8 mouse cellular contexts compared by ENCODE assay signal in genomic region chr2:112378973-112379898, GRCm38 (mm10). TPM values are rescaled to one million over a fixed set of nuclear protein-coding genes. Genes with fewer than 3 reads are reported as not detected.
DNase-seq lines count a peak whose midpoint lies in the region; ATAC-seq lines count a peak whose summit lies in the region.

TSS of gene Katnbl1 (plus strand) at chr2:112379211.

- H3K4me3 ChIP-seq in heart, embryonic 14.5 days (ENCODE audit: control insufficient read depth in 1 of 2, insufficient read depth in 1 of 2, low read depth in 1 of 2, low read length in 2 of 2): peak within 1 kb of the TSS; percentile 76 to 93
- H3K4me3 ChIP-seq in liver, embryonic 13.5 days (replicated peaks): peak within 1 kb of the TSS; percentile 97
- peak within 1 kb of the TSS; percentile 95 for H3K4me3 ChIP-seq in stomach, embryonic 16.5 days (replicated peaks; ENCODE audit: low read length)

- WGBS in heart, embryonic 14.5 days: under 1% methylated on average over 72 of the region's 72 CpGs
- under 1% methylated on average over 63 of the region's 72 CpGs for WGBS in liver, embryonic 13.5 days (ENCODE audit: insufficient replicate concordance)
- WGBS in stomach, embryonic 16.5 days: under 1% methylated on average over 68 of the region's 72 CpGs

- H3K9me3 ChIP-seq in heart, embryonic 14.5 days (ENCODE audit: control insufficient read depth, low read length): no peaks in the 10 kb centered on the region
- H3K9me3 ChIP-seq in liver, embryonic 13.5 days (replicated peaks): no peaks in the 10 kb centered on the region
- H3K9me3 ChIP-seq in stomach, embryonic 16.5 days (replicated peaks; ENCODE audit: control insufficient read depth, low read length): no peaks in the 10 kb centered on the region

- peak; percentile 94 for DNase-seq in CD4-positive helper T cell, adult 2 months (ENCODE audit: low read depth, low spot score)
- peak; percentile 59 for DNase-seq in brain, embryonic 18.5 days (ENCODE audit: low read depth, low spot score)
- peak; percentile 96 for DNase-seq in kidney, postnatal 14 days
- peak; percentile 92 for DNase-seq in liver, embryonic 13.5 days
- DNase-seq in neural tube, embryonic 10.5 days (ENCODE audit: extremely low spot score, low spot score): peak; percentile 93

- peaks cover 0 to 7% of the 10 kb centered on the region in 2 experiments; a peak in 2 of 4 replicates for H3K4me1 ChIP-seq in heart, embryonic 14.5 days (ENCODE audit: control insufficient read depth in 2 of 2, insufficient read depth in 2 of 2, low read length in 2 of 2)
- peaks cover 39% of the 10 kb centered on the region for H3K4me1 ChIP-seq in liver, embryonic 13.5 days (replicated peaks)
- peaks cover 10% of the 10 kb centered on the region; the same call in 1 of the 2 replicates for H3K4me1 ChIP-seq in stomach, embryonic 16.5 days (ENCODE audit: control insufficient read depth, insufficient read depth, low read length)

- peak within 1 kb of the TSS; percentile 63 to 83 for H3K27ac ChIP-seq in heart, embryonic 14.5 days (replicated peaks in 1 of 2; ENCODE audit: control insufficient read depth in 1 of 2, insufficient read depth in 1 of 2, low read depth in 2 of 2, low read length in 2 of 2)
- peak within 1 kb of the TSS; percentile 92 for H3K27ac ChIP-seq in liver, embryonic 13.5 days
- peak within 1 kb of the TSS; percentile 92 for H3K27ac ChIP-seq in stomach, embryonic 16.5 days (ENCODE audit: low read length)

- no peaks in the 10 kb centered on the region for H3K27me3 ChIP-seq in heart, embryonic 14.5 days (ENCODE audit: control insufficient read depth, insufficient read depth, low read length)
- no peaks in the 10 kb centered on the region for H3K27me3 ChIP-seq in liver, embryonic 13.5 days
- H3K27me3 ChIP-seq in stomach, embryonic 16.5 days (ENCODE audit: control insufficient read depth, insufficient read depth, low read length): no peaks in the 10 kb centered on the region

- peak within 1 kb of the TSS; percentile 96 for H3K9ac ChIP-seq in heart, embryonic 14.5 days (ENCODE audit: low read length)
- peak within 1 kb of the TSS; percentile 97 for H3K9ac ChIP-seq in liver, embryonic 13.5 days
- peak within 1 kb of the TSS; percentile 98 for H3K9ac ChIP-seq in stomach, embryonic 16.5 days (ENCODE audit: low read length)

- peak within 1 kb of the TSS; percentile 78 for H3K4me2 ChIP-seq in heart, embryonic 14.5 days (ENCODE audit: low read length)
- peak within 1 kb of the TSS; percentile 78 for H3K4me2 ChIP-seq in liver, embryonic 13.5 days
- H3K4me2 ChIP-seq in stomach, embryonic 16.5 days (ENCODE audit: low read depth, low read length): peak within 1 kb of the TSS; percentile 72

- no peaks in the 10 kb centered on the region for H3K36me3 ChIP-seq in heart, embryonic 14.5 days (ENCODE audit: control insufficient read depth, insufficient read depth, low read length)
- H3K36me3 ChIP-seq in liver, embryonic 13.5 days: no peaks in the 10 kb centered on the region
- H3K36me3 ChIP-seq in stomach, embryonic 16.5 days (ENCODE audit: control insufficient read depth, insufficient read depth, low read length): no peaks in the 10 kb centered on the region

- ATAC-seq in erythroid progenitor cell, adult 5-6 weeks (replicated peaks; ENCODE audit: low FRiP score, poor library complexity, severe bottlenecking): peak; percentile 97
- peak; percentile 99 for ATAC-seq in heart, embryonic 14.5 days (ENCODE audit: insufficient number of reproducible peaks, insufficient read depth, low FRiP score, low read depth)
- ATAC-seq in liver, embryonic 13.5 days (ENCODE audit: low read depth): peak; percentile 99
- peak; percentile 99 for ATAC-seq in stomach, embryonic 16.5 days (ENCODE audit: insufficient read depth, low FRiP score)

RNA-seq across cellular contexts. Expression of gene Katnbl1, which starts in this region (rescaled TPM):
- 21.3 and 29.3 TPM in 2 replicates for total RNA-seq in erythroid progenitor cell, adult 5-6 weeks (2015; ENCODE audit: low replicate concordance)
- total RNA-seq in erythroid progenitor cell, adult 5-6 weeks (2017; ENCODE audit: low replicate concordance): 20.7 and 21.3 TPM in 2 replicates
- 22.4 and 24.1 TPM in 2 replicates for polyA plus RNA-seq in heart, embryonic 14.5 days (2014; fragmentation: Nextera tagmentation; extraction: Ambion mirVana)
- 21.8 and 29.3 TPM in 2 replicates for polyA plus RNA-seq in liver, embryonic 13.5 days (2015; fragmentation: Nextera tagmentation; extraction: Ambion mirVana)
- 39.8 and 46.9 TPM in 2 replicates for polyA plus RNA-seq in stomach, embryonic 16.5 days (2015; fragmentation: Nextera tagmentation; extraction: Ambion mirVana)

Comparison
In these comparisons a context has a peak if more than half of its experiments do, and no peak if none do; other contexts are left out.
1. Peak in every context shown above with its lines: DNase-seq, ATAC-seq, H3K4me3 ChIP-seq and H3K27ac ChIP-seq.